ENCODE assay signal across 25 mouse cellular contexts in genomic region chr9:106053446-106053845, GRCm38 (mm10). TPM values are rescaled to one million over a fixed set of nuclear protein-coding genes. Genes with fewer than 3 reads are reported as not detected.
A peak's percentile ranks its signal among the peaks of the same experiment; 100 is the strongest.
DNase-seq lines count a peak whose midpoint lies in the region; ATAC-seq lines count a peak whose summit lies in the region.
"Had no signal": no experiment of that assay in that cellular context is flagged by ENCODE, and none has a peak within 500 bp of the region (broad histone marks: within the 10 kb centered on the region; RNA-seq: fewer than 3 reads in every experiment).

No protein-coding gene starts in this region.

- no peak overlapping the region for H3K4me2 ChIP-seq in liver, embryonic 11.5 days
- H3K4me2 ChIP-seq: heart, embryonic 13.5 days; hindbrain, embryonic 15.5 days had no signal

- no peaks in the 10 kb centered on the region for H3K27me3 ChIP-seq in liver, embryonic 11.5 days (replicated peaks; ENCODE audit: control insufficient read depth, insufficient read depth, low read length)
- H3K27me3 ChIP-seq: heart, embryonic 13.5 days; hindbrain, embryonic 15.5 days; Patski had no signal

- DNase-seq in frontal cortex, postnatal 10 days (ENCODE audit: low spot score in 2 of 2): no peak
- DNase-seq in right cerebral cortex, adult 2 months (ENCODE audit: low spot score in 2 of 2): peak; percentile 39 to 54
- no peak for DNase-seq in right cerebral cortex, postnatal 14 days
- DNase-seq in frontal cortex, postnatal 36 days (ENCODE audit: low spot score in 2 of 2): peak; percentile 22 to 48
- peak; percentile 19 to 44 for DNase-seq in left cerebral cortex, postnatal 36 days (ENCODE audit: low spot score in 2 of 2)
- DNase-seq in liver, embryonic 11.5 days (ENCODE audit: low spot score): no peak
- DNase-seq: adrenal gland, adult 8-10 months; adrenal gland, postnatal 36 days; cerebellum, adult 11 months; cerebellum, adult 9-10 months; cerebellum, postnatal 36 days; gastrocnemius, adult 2 months; gastrocnemius, postnatal 36 days; heart, adult 11 months; heart, postnatal 36 days had no signal

- no peaks in the 10 kb centered on the region for H3K9me3 ChIP-seq in liver, embryonic 11.5 days (ENCODE audit: control insufficient read depth, low read length)
- H3K9me3 ChIP-seq: embryonic facial prominence, embryonic 10.5 days; forebrain, embryonic 10.5 days; heart, embryonic 13.5 days; hindbrain, embryonic 15.5 days had no signal

- no peak overlapping the region for H3K27ac ChIP-seq in liver, embryonic 11.5 days (ENCODE audit: low read depth, low read length)
- H3K27ac ChIP-seq: embryonic facial prominence, embryonic 10.5 days; forebrain, embryonic 10.5 days; gastrocnemius, adult 2 months; heart, embryonic 13.5 days; hindbrain, embryonic 15.5 days had no signal

- no peak overlapping the region for H3K4me3 ChIP-seq in liver, embryonic 11.5 days (ENCODE audit: low read depth, low read length)
- H3K4me3 ChIP-seq: embryonic facial prominence, embryonic 10.5 days; forebrain, embryonic 10.5 days; gastrocnemius, adult 2 months; heart, embryonic 13.5 days; hindbrain, embryonic 15.5 days had no signal

- no peak overlapping the region for H3K9ac ChIP-seq in liver, embryonic 11.5 days (ENCODE audit: low read depth, low read length)
- H3K9ac ChIP-seq: heart, embryonic 13.5 days; hindbrain, embryonic 15.5 days had no signal

- no peaks in the 10 kb centered on the region for H3K4me1 ChIP-seq in liver, embryonic 11.5 days (replicated peaks; ENCODE audit: control insufficient read depth, insufficient read depth, low read length)
- H3K4me1 ChIP-seq: embryonic facial prominence, embryonic 10.5 days; forebrain, embryonic 10.5 days; heart, embryonic 13.5 days; hindbrain, embryonic 15.5 days had no signal

- peak; percentile 99 for ATAC-seq in frontal cortex, adult (ENCODE audit: low TSS enrichment)
- ATAC-seq in liver, embryonic 11.5 days (replicated peaks; ENCODE audit: low FRiP score): no peak
- no peak for ATAC-seq in activated CD4-positive, CD25-positive, alpha-beta regulatory T cell, adult 4 months
- ATAC-seq: forebrain, embryonic 14.5 days; Patski had no signal

- no peaks in the 10 kb centered on the region for H3K36me3 ChIP-seq in liver, embryonic 11.5 days (ENCODE audit: control insufficient read depth, insufficient read depth, low read length)
- H3K36me3 ChIP-seq: embryonic facial prominence, embryonic 10.5 days; forebrain, embryonic 10.5 days; heart, embryonic 13.5 days; hindbrain, embryonic 15.5 days had no signal

- intact Hi-C loops in left cerebral cortex, postnatal 36 days (cut with DNase I): no loop called here

- 74% methylated on average over 4 of the region's 4 CpGs for WGBS in liver, embryonic 11.5 days

RNA-seq across cellular contexts. Expression of gene Col6a4, which starts 43.1 kb away (rescaled TPM):
- 1 to 10 TPM; 1.6 to 3.5 TPM for total RNA-seq in left cerebral cortex, postnatal 36 days (2021)
- not detected in 2 replicates for polyA plus RNA-seq in liver, embryonic 11.5 days (2014; fragmentation: Nextera tagmentation; extraction: Ambion mirVana)
- polyA plus RNA-seq in activated CD4-positive, CD25-positive, alpha-beta regulatory T cell, adult 4 months (2017; shearing (Covaris generic)): under 1 TPM in 1 of 2 experiments, not detected in 1; 0.90 TPM
- total RNA-seq: gastrocnemius, adult 2 months; gastrocnemius, postnatal 36 days; heart, postnatal 36 days; MEL had no signal
- polyA plus RNA-seq: C2C12 had no signal

Comparison
In these comparisons a context has a peak if more than half of its experiments do, and no peak if none do; other contexts are left out.
1. DNase-seq: peak in right cerebral cortex, adult 2 months (2 of 2), frontal cortex, postnatal 36 days (2 of 2) and left cerebral cortex, postnatal 36 days (2 of 2); none in frontal cortex, postnatal 10 days (0 of 2), right cerebral cortex, postnatal 14 days (single experiment) and liver, embryonic 11.5 days (single experiment).